Mouse (Mus musculus) myocyte (in vitro differentiated cells): ENCODE data around the gene Nisch.

ENCODE experiments used
- CEBPB ChIP-seq: IDR thresholded peaks from 2 replicates; pipeline ENCODE4 v1.6.1; 2011; ENCODE audit warnings: mild to moderate bottlenecking, moderate library complexity; ENCODE audit not compliant: poor library complexity, insufficient read depth, severe bottlenecking
- E2F4 ChIP-seq: IDR thresholded peaks from one replicate; pipeline ENCODE4 v1.6.1; 2011; ENCODE audit warnings: mild to moderate bottlenecking, control low read depth, moderate library complexity; ENCODE audit not compliant: insufficient read depth
- MAX ChIP-seq: IDR thresholded peaks from one replicate; pipeline ENCODE4 v1.6.1; 2011; ENCODE audit warnings: low read depth, mild to moderate bottlenecking, control low read depth
- MYOD1 ChIP-seq, 3 experiments: IDR thresholded peaks; one replicate each; pipeline ENCODE4 v1.6.1; 2011; ENCODE audit warnings: control low read depth in 2 of 3, low read depth in 2 of 3, mild to moderate bottlenecking in 2 of 3, moderate library complexity in 1 of 3; ENCODE audit not compliant: insufficient read length in 2 of 3, control insufficient read depth in 1 of 3
- MYOG ChIP-seq, 3 experiments: IDR thresholded peaks; one replicate each; pipeline ENCODE4 v1.6.1; 2011; ENCODE audit warnings: control low read depth in 2 of 3, low read depth in 2 of 3, mild to moderate bottlenecking in 2 of 3; ENCODE audit not compliant: insufficient read length in 2 of 3, control insufficient read depth in 1 of 3, insufficient read depth in 1 of 3
- POLR2A ChIP-seq: IDR thresholded peaks from one replicate; pipeline ENCODE4 v1.6.1; 2011; ENCODE audit warnings: low read depth, mild to moderate bottlenecking, control low read depth, moderate library complexity; ENCODE audit not compliant: insufficient read length
- POLR2AphosphoS2 ChIP-seq: IDR thresholded peaks from one replicate; pipeline ENCODE4 v1.6.1; 2011; ENCODE audit warnings: low read depth, control low read depth; ENCODE audit not compliant: insufficient read length
- SRF ChIP-seq: IDR thresholded peaks from one replicate; pipeline ENCODE4 v1.6.1; 2011; ENCODE audit warnings: low read depth; ENCODE audit not compliant: control insufficient read depth, insufficient read length
- TCF12 ChIP-seq: IDR thresholded peaks from one replicate; pipeline ENCODE4 v1.6.1; 2011; ENCODE audit warnings: mild to moderate bottlenecking, control low read depth; ENCODE audit not compliant: poor library complexity, insufficient read depth, severe bottlenecking
- TCF3 ChIP-seq: IDR thresholded peaks from one replicate; pipeline ENCODE4 v1.6.1; 2011; ENCODE audit warnings: low read depth, control low read depth; ENCODE audit not compliant: insufficient read length
- USF1 ChIP-seq: IDR thresholded peaks from one replicate; pipeline ENCODE4 v1.6.1; 2011; ENCODE audit warnings: low read depth, mild to moderate bottlenecking, control low read depth, moderate library complexity

GRCm38 (mm10) chr14:31138219-31138896 is 78.4 kb downstream of the Nisch start:
- TF ChIP-seq MYOD1 (IDR thresholded peaks at IDR 0.05; ENCODE audit: control insufficient read depth in 1 of 3, insufficient read length in 2 of 3, low read depth in 2 of 3) (no peak), POLR2A (no peak), TCF12 (no peak), MAX (no peak), E2F4 (no peak), CEBPB (no peak), USF1 (no peak), POLR2AphosphoS2 (no peak), SRF (no peak), MYOG (IDR thresholded peaks at IDR 0.05; ENCODE audit: control insufficient read depth in 1 of 3, insufficient read depth in 1 of 3, insufficient read length in 2 of 3, low read depth in 2 of 3) (no peak), TCF3 (no peak)
